Mouse (Mus musculus): ENCODE measurements around the gene Afg1l. TPM values are rescaled to one million over a fixed set of nuclear protein-coding genes. Genes with fewer than 3 reads are reported as not detected.

Gene Afg1l
- polyA plus RNA-seq, 1 experiment from 2014 or later = 7.1 TPM

DNA sequence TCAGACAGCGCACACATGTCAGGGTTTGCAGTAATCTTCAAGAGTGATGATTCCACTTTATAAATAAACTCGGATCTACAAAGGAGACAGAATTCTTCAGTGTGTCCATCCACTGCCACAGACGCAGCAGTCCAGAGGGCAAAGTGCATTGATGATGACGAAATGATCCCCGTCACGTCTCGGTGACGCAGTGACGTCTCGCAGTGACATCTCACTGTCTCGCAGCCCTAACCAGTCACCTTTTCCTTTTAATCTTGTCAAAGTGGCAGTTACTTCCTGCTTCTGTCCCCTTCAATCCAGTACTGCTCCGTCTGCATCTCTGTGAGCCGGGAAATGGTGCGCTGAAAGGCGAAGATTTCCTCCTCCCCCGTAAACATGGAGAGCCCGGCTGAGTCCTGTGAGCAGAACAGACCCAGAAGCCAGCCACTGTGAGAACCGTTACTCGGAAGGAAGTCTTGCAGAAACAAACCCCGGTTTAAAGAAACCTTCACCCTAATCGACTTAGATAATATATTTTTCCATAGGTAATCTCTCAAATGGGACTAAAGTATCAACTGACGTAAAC is 165.1 kb downstream of the Afg1l start:
- Histone ChIP-seq H3K4me1 (ENCODE audit: insufficient read depth, low read depth, low read length) (no peaks in the 10 kb centered on the region), H3K9me3 (ENCODE audit: low read length) (no peaks in the 10 kb centered on the region), H3K4me2 (replicated peaks; ENCODE audit: low read depth, low read length) (no peak overlapping the region; the same call in 1 of the 2 replicates), H3K27ac (ENCODE audit: low read length) (no peak overlapping the region), H3K4me3 (ENCODE audit: low read depth, low read length) (no peak overlapping the region), H3K27me3 (replicated peaks; ENCODE audit: insufficient read depth, low read length) (no peaks in the 10 kb centered on the region), H3K36me3 (ENCODE audit: insufficient read depth, low read length) (no peaks in the 10 kb centered on the region), H3K9ac (replicated peaks; ENCODE audit: low read depth) (no peak overlapping the region)
- WGBS = 45% methylated on average over 22 of the region's 22 CpGs
- DNase-seq (ENCODE audit: low spot score) = no peak
- TF ChIP-seq CTCF (IDR thresholded peaks at IDR 0.05) (no peak), EP300 (IDR thresholded peaks at IDR 0.05) (no peak)
- peak; percentile 14 for ATAC-seq

GRCm38 (mm10) chr10:42312557-42312956 is 165.8 kb downstream of the Afg1l start:
- Histone ChIP-seq H3K4me2 (replicated peaks; ENCODE audit: low read depth, low read length) (no peak overlapping the region), H3K27me3 (replicated peaks; ENCODE audit: insufficient read depth, low read length) (no peaks in the 10 kb centered on the region), H3K36me3 (ENCODE audit: insufficient read depth, low read length) (no peaks in the 10 kb centered on the region), H3K9me3 (ENCODE audit: low read length) (no peaks in the 10 kb centered on the region), H3K4me3 (ENCODE audit: low read depth, low read length) (no peak overlapping the region), H3K4me1 (ENCODE audit: insufficient read depth, low read depth, low read length) (no peaks in the 10 kb centered on the region), H3K9ac (replicated peaks; ENCODE audit: low read depth) (no peak overlapping the region), H3K27ac (ENCODE audit: low read length) (no peak overlapping the region)
- TF ChIP-seq CTCF (IDR thresholded peaks at IDR 0.05) (no peak), EP300 (IDR thresholded peaks at IDR 0.05) (no peak)
- no peak for ATAC-seq
- 58% methylated on average over 1 of the region's 1 CpGs for WGBS
- DNase-seq (ENCODE audit: low spot score) = no peak

GRCm38 (mm10) chr10:42308687-42308987 is 169.7 kb downstream of the Afg1l start:
- no peaks in the 10 kb centered on the region for H3K4me1 ChIP-seq (ENCODE audit: insufficient read depth, low read depth, low read length)
- H3K27me3 ChIP-seq (replicated peaks; ENCODE audit: insufficient read depth, low read length) = no peaks in the 10 kb centered on the region
- no peak overlapping the region for H3K9ac ChIP-seq (replicated peaks; ENCODE audit: low read depth)
- TF ChIP-seq CTCF (IDR thresholded peaks at IDR 0.05) = no peak
- no peak for TF ChIP-seq EP300 (IDR thresholded peaks at IDR 0.05)
- ATAC-seq (no peak), DNase-seq (ENCODE audit: low spot score) (no peak)
- peak overlapping the region; percentile 49 for H3K4me2 ChIP-seq (replicated peaks; ENCODE audit: low read depth, low read length)
- H3K9me3 ChIP-seq (ENCODE audit: low read length) = no peaks in the 10 kb centered on the region
- H3K36me3 ChIP-seq (ENCODE audit: insufficient read depth, low read length) = no peaks in the 10 kb centered on the region
- H3K27ac ChIP-seq (ENCODE audit: low read length) = no peak overlapping the region
- 27% methylated on average over 8 of the region's 8 CpGs for WGBS
- no peak overlapping the region; the same call in 1 of the 2 replicates for H3K4me3 ChIP-seq (ENCODE audit: low read depth, low read length)

DNA sequence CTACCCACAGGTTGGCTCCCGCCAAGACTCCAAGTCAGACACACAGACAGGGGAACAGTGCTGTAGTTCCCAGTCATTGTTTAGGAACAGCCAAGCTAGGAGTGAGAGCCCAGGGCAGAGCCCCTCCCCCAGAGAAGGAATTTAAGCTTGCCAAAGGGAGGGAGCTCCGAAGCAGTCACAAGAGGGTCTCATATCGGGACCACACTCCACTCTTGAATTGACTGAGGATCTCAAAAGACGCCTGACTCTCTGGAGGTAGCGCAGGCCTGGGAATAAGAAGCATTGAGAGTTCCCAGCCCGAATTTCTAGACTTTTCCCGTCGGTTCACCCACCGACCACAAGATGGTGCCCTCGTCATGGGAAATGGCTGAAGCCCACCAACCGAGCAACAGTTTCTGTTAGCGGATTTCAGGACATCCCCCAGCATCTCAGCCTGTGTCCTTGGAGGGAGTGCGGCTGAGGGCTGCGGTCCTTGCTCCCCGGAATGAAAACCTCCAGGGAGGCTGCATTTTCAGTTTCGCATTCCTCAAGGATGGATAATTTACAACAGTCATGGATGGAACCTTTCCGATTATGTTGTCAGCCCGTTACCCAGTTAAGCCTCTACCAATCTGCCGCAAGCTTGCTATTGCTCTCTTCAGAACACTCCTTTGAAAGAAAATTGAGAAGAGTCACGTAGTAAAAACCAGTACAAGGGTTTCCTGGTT is 170.2 kb downstream of the Afg1l start:
- Histone ChIP-seq H3K27ac (ENCODE audit: low read length) (no peak overlapping the region), H3K4me3 (ENCODE audit: low read depth, low read length) (peak overlapping the region; percentile 14; the same call in 1 of the 2 replicates), H3K36me3 (ENCODE audit: insufficient read depth, low read length) (no peaks in the 10 kb centered on the region), H3K4me1 (ENCODE audit: insufficient read depth, low read depth, low read length) (no peaks in the 10 kb centered on the region), H3K9me3 (ENCODE audit: low read length) (no peaks in the 10 kb centered on the region), H3K9ac (replicated peaks; ENCODE audit: low read depth) (no peak overlapping the region), H3K27me3 (replicated peaks; ENCODE audit: insufficient read depth, low read length) (no peaks in the 10 kb centered on the region), H3K4me2 (replicated peaks; ENCODE audit: low read depth, low read length) (peak overlapping the region; percentile 49)
- peak; percentile 90 for TF ChIP-seq CTCF (IDR thresholded peaks at IDR 0.05)
- no peak for TF ChIP-seq EP300 (IDR thresholded peaks at IDR 0.05)
- ATAC-seq (peak; percentile 58; the same call in 1 of the 2 replicates), DNase-seq (ENCODE audit: low spot score) (peak; percentile 69)
- 9% methylated on average over 20 of the region's 20 CpGs for WGBS

GRCm38 (mm10) chr10:42306422-42306821 is 171.9 kb downstream of the Afg1l start:
- Histone ChIP-seq H3K27ac (ENCODE audit: low read length) (no peak overlapping the region), H3K36me3 (ENCODE audit: insufficient read depth, low read length) (no peaks in the 10 kb centered on the region), H3K9me3 (ENCODE audit: low read length) (no peaks in the 10 kb centered on the region), H3K27me3 (replicated peaks; ENCODE audit: insufficient read depth, low read length) (no peaks in the 10 kb centered on the region), H3K9ac (replicated peaks; ENCODE audit: low read depth) (no peak overlapping the region), H3K4me3 (ENCODE audit: low read depth, low read length) (no peak overlapping the region), H3K4me1 (ENCODE audit: insufficient read depth, low read depth, low read length) (no peaks in the 10 kb centered on the region), H3K4me2 (replicated peaks; ENCODE audit: low read depth, low read length) (no peak overlapping the region)
- no peak for TF ChIP-seq CTCF (IDR thresholded peaks at IDR 0.05)
- no peak for TF ChIP-seq EP300 (IDR thresholded peaks at IDR 0.05)
- DNase-seq (ENCODE audit: low spot score) (no peak), ATAC-seq (no peak)
- 89% methylated on average over 8 of the region's 8 CpGs for WGBS

DNA sequence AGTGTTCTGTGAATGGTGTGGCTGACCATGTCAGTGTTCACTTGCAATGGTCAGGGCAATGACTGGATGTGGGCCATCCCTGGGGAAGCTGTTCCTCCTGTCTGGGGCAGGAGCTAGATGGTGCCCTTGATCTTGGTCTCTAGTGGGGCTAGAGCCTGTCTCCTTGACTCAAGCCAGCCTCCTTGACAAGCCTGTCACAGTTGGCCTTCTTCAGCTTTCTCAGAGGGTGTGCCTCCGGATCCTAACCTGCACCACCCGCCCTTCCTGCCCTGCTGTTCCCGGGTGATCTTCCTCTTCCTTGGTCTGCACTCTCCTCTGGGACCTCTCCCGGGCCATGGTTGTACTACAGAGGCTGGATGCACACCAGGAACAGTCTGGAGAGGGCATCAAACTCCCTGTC is 177.6 kb downstream of the Afg1l start:
- H3K36me3 ChIP-seq (ENCODE audit: insufficient read depth, low read length) = no peaks in the 10 kb centered on the region
- no peak for DNase-seq (ENCODE audit: low spot score)
- TF ChIP-seq CTCF (IDR thresholded peaks at IDR 0.05) (no peak), EP300 (IDR thresholded peaks at IDR 0.05) (no peak)
- H3K27me3 ChIP-seq (replicated peaks; ENCODE audit: insufficient read depth, low read length) = no peaks in the 10 kb centered on the region
- no peak overlapping the region for H3K4me2 ChIP-seq (replicated peaks; ENCODE audit: low read depth, low read length)
- no peak overlapping the region for H3K4me3 ChIP-seq (ENCODE audit: low read depth, low read length)
- no peaks in the 10 kb centered on the region for H3K4me1 ChIP-seq (ENCODE audit: insufficient read depth, low read depth, low read length)
- no peak overlapping the region for H3K9ac ChIP-seq (replicated peaks; ENCODE audit: low read depth)
- WGBS = 57% methylated on average over 4 of the region's 4 CpGs
- H3K27ac ChIP-seq (ENCODE audit: low read length) = no peak overlapping the region
- H3K9me3 ChIP-seq (ENCODE audit: low read length) = no peaks in the 10 kb centered on the region
- ATAC-seq = no peak
